In the genomic region with DNA sequence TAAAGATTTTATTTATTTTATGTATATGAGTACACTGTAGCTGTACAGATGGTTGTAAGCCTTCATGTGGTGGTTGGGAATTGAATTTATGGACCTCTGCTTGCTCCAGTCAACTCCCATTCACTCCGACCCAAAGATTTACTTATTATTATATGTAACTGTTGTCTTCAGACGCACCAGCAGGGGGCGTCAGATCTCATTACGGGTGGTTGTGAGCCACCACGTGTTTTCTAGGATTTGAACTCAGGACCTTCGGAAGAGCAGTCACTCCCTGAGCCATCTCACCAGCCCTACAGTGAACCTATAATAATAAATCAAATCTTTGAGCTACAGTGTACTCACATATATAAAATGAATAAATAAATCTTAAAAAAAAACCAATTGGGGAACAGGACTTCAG, we compare ENCODE assay signal across 17 mouse cellular contexts. TPM values are rescaled to one million over a fixed set of nuclear protein-coding genes. Genes with fewer than 3 reads are reported as not detected.
DNase-seq lines count a peak whose midpoint lies in the region; ATAC-seq and TF ChIP-seq lines count a peak whose summit lies in the region.
"Had no signal": no experiment of that assay in that cellular context is flagged by ENCODE, and none has a peak within 500 bp of the region (broad histone marks: within the 10 kb centered on the region; RNA-seq: fewer than 3 reads in every experiment).

No protein-coding gene starts in this region.

- no peak for DNase-seq in cerebellum, adult 2 months
- no peak for DNase-seq in cerebellum, postnatal 36 days
- no peak for DNase-seq in liver, postnatal 0 days
- DNase-seq in liver, embryonic 11.5 days (ENCODE audit: low spot score) = no peak
- peak; percentile 33 for DNase-seq in CD4-positive helper T cell, adult 2 months (ENCODE audit: low read depth, low spot score)
- no peak for DNase-seq in ovary, postnatal 10 days (ENCODE audit: low spot score)
- DNase-seq in urinary bladder, postnatal 25 days (ENCODE audit: low spot score) = no peak
- DNase-seq: adrenal gland, postnatal 14 days; kidney, adult 2 months; left cerebral cortex, postnatal 4 days; retina, postnatal 1 day had no signal

- TF ChIP-seq POLR2A in cerebellum, adult 2 months (IDR thresholded peaks at IDR 0.05; ENCODE audit: borderline replicate concordance, insufficient read depth, low read length) = no peak
- no peak for TF ChIP-seq POLR2A in bone marrow macrophage, adult 2 months (IDR thresholded peaks at IDR 0.05; ENCODE audit: borderline replicate concordance, low read depth, low read length)

- H3K4me3 ChIP-seq in cerebellum, adult 2 months (replicated peaks; ENCODE audit: insufficient read depth, low read depth, low read length) = no peak overlapping the region
- no peak overlapping the region for H3K4me3 ChIP-seq in liver, postnatal 0 days (ENCODE audit: low read depth, low read length)
- H3K4me3 ChIP-seq in liver, embryonic 11.5 days (ENCODE audit: low read depth, low read length) = no peak overlapping the region
- H3K4me3 ChIP-seq in bone marrow macrophage, adult 2 months (ENCODE audit: insufficient read depth, low read length) = no peak overlapping the region
- H3K4me3 ChIP-seq: embryonic facial prominence, embryonic 13.5 days; heart, embryonic 12.5 days; hindbrain, embryonic 10.5 days; midbrain, embryonic 12.5 days; neural tube, embryonic 12.5 days had no signal

- H3K4me1 ChIP-seq in cerebellum, adult 2 months (ENCODE audit: control insufficient read depth, insufficient read depth, low read length) = no peaks in the 10 kb centered on the region
- no peaks in the 10 kb centered on the region for H3K4me1 ChIP-seq in liver, postnatal 0 days (ENCODE audit: insufficient read depth)
- H3K4me1 ChIP-seq in liver, embryonic 11.5 days (replicated peaks; ENCODE audit: control insufficient read depth, insufficient read depth, low read length) = no peaks in the 10 kb centered on the region
- no peaks in the 10 kb centered on the region for H3K4me1 ChIP-seq in bone marrow macrophage, adult 2 months (ENCODE audit: control insufficient read depth, insufficient read depth, low read length)
- H3K4me1 ChIP-seq: embryonic facial prominence, embryonic 13.5 days; heart, embryonic 12.5 days; hindbrain, embryonic 10.5 days; midbrain, embryonic 12.5 days; neural tube, embryonic 12.5 days had no signal

- H3K4me2 ChIP-seq in liver, postnatal 0 days (ENCODE audit: low read depth, low read length) = no peak overlapping the region
- no peak overlapping the region for H3K4me2 ChIP-seq in liver, embryonic 11.5 days
- H3K4me2 ChIP-seq: embryonic facial prominence, embryonic 13.5 days; heart, embryonic 12.5 days; midbrain, embryonic 12.5 days; neural tube, embryonic 12.5 days had no signal

- no peak overlapping the region for H3K27ac ChIP-seq in cerebellum, adult 2 months (ENCODE audit: insufficient read depth, low read length)
- H3K27ac ChIP-seq in liver, postnatal 0 days (ENCODE audit: low read depth) = no peak overlapping the region
- H3K27ac ChIP-seq in liver, embryonic 11.5 days (ENCODE audit: low read depth, low read length) = no peak overlapping the region
- no peak overlapping the region for H3K27ac ChIP-seq in bone marrow macrophage, adult 2 months (ENCODE audit: insufficient read depth, low read depth, low read length)
- H3K27ac ChIP-seq: embryonic facial prominence, embryonic 13.5 days; hindbrain, embryonic 10.5 days; midbrain, embryonic 12.5 days; neural tube, embryonic 12.5 days had no signal

- no peak overlapping the region for H3K9ac ChIP-seq in liver, postnatal 0 days (replicated peaks)
- H3K9ac ChIP-seq in liver, embryonic 11.5 days (ENCODE audit: low read depth, low read length) = no peak overlapping the region
- H3K9ac ChIP-seq: embryonic facial prominence, embryonic 13.5 days; heart, embryonic 12.5 days; midbrain, embryonic 12.5 days; neural tube, embryonic 12.5 days had no signal

- no peaks in the 10 kb centered on the region for H3K9me3 ChIP-seq in liver, postnatal 0 days (ENCODE audit: low read length)
- no peaks in the 10 kb centered on the region for H3K9me3 ChIP-seq in liver, embryonic 11.5 days (ENCODE audit: control insufficient read depth, low read length)
- H3K9me3 ChIP-seq: midbrain, embryonic 12.5 days; neural tube, embryonic 12.5 days had no signal

- peaks cover 8% of the 10 kb centered on the region for H3K36me3 ChIP-seq in liver, postnatal 0 days (replicated peaks; ENCODE audit: insufficient read depth, low read length)
- peaks cover 16% of the 10 kb centered on the region for H3K36me3 ChIP-seq in liver, embryonic 11.5 days (ENCODE audit: control insufficient read depth, insufficient read depth, low read length)

- peak; percentile 13; the same call in 1 of the 2 replicates for TF ChIP-seq CTCF in cerebellum, adult 2 months (IDR thresholded peaks at IDR 0.05; ENCODE audit: borderline replicate concordance, insufficient read depth, low read depth, low read length)
- TF ChIP-seq CTCF in liver, postnatal 0 days (IDR thresholded peaks at IDR 0.05; ENCODE audit: low read depth) = peak; percentile 45
- peak; percentile 57 for TF ChIP-seq CTCF in bone marrow macrophage, adult 2 months (IDR thresholded peaks at IDR 0.05; ENCODE audit: low read depth, low read length)

- H3K27me3 ChIP-seq in cerebellum, adult 2 months (ENCODE audit: control insufficient read depth, insufficient read depth, low read length) = no peaks in the 10 kb centered on the region
- no peaks in the 10 kb centered on the region for H3K27me3 ChIP-seq in liver, postnatal 0 days (ENCODE audit: insufficient read depth, low read length)
- H3K27me3 ChIP-seq in liver, embryonic 11.5 days (replicated peaks; ENCODE audit: control insufficient read depth, insufficient read depth, low read length) = no peaks in the 10 kb centered on the region
- H3K27me3 ChIP-seq: embryonic facial prominence, embryonic 13.5 days; heart, embryonic 12.5 days; midbrain, embryonic 12.5 days; neural tube, embryonic 12.5 days had no signal

- no peak for TF ChIP-seq EP300 in liver, postnatal 0 days (IDR thresholded peaks at IDR 0.05; ENCODE audit: low read depth)

- no peak for ATAC-seq in liver, postnatal 0 days
- ATAC-seq in liver, embryonic 11.5 days (replicated peaks; ENCODE audit: low FRiP score) = no peak

- 81% methylated on average over 6 of the region's 6 CpGs for WGBS in cerebellum, adult 2 months
- WGBS in liver, postnatal 0 days (ENCODE audit: insufficient replicate concordance) = 76% methylated on average over 6 of the region's 6 CpGs
- WGBS in liver, embryonic 11.5 days = 75% methylated on average over 6 of the region's 6 CpGs

RNA-seq across cellular contexts. Expression of a gene that starts 8.0 kb away (rescaled TPM):
- 9.2 and 9.5 TPM in 2 replicates for polyA plus RNA-seq in cerebellum, adult 2 months (2012; rRNA removed)
- polyA plus RNA-seq in liver, postnatal 0 days (2015; fragmentation: Nextera tagmentation; extraction: Ambion mirVana) = 5.2 and 5.5 TPM in 2 replicates
- 14.3 and 14.8 TPM in 2 replicates for polyA plus RNA-seq in liver, embryonic 11.5 days (2014; fragmentation: Nextera tagmentation; extraction: Ambion mirVana)
- 2.6 and 4.1 TPM in 2 replicates for polyA plus RNA-seq in bone marrow macrophage, adult 2 months (2012; ENCODE audit: insufficient read depth, insufficient read length, missing spikeins)

RNA-seq across cellular contexts. Expression of a gene that starts 27.2 kb away (rescaled TPM):
- 25.6 and 27.2 TPM in 2 replicates for polyA plus RNA-seq in cerebellum, adult 2 months (2012; rRNA removed)
- polyA plus RNA-seq in liver, postnatal 0 days (2015; fragmentation: Nextera tagmentation; extraction: Ambion mirVana) = 1.1 and 1.4 TPM in 2 replicates
- 5.6 and 6.3 TPM in 2 replicates for polyA plus RNA-seq in liver, embryonic 11.5 days (2014; fragmentation: Nextera tagmentation; extraction: Ambion mirVana)
- polyA plus RNA-seq in bone marrow macrophage, adult 2 months (2012; ENCODE audit: insufficient read depth, insufficient read length, missing spikeins) = 1.2 and 1.3 TPM in 2 replicates

RNA-seq across cellular contexts. Expression of a gene that starts 28.6 kb away (rescaled TPM):
- 0.13 and 0.16 TPM in 2 replicates for polyA plus RNA-seq in cerebellum, adult 2 months (2012; rRNA removed)
- polyA plus RNA-seq in liver, postnatal 0 days (2015; fragmentation: Nextera tagmentation; extraction: Ambion mirVana) = not detected in 2 replicates
- 0.12 and 0.25 TPM in 2 replicates for polyA plus RNA-seq in liver, embryonic 11.5 days (2014; fragmentation: Nextera tagmentation; extraction: Ambion mirVana)
- not detected in 2 replicates for polyA plus RNA-seq in bone marrow macrophage, adult 2 months (2012; ENCODE audit: insufficient read depth, insufficient read length, missing spikeins)
- polyA plus RNA-seq: heart, embryonic 12.5 days; kidney, adult 2 months; midbrain, embryonic 12.5 days had no signal
